Mouse (Mus musculus) liver, embryonic 13.5 days (tissue): Measurements from ENCODE around the gene Rab11fip4. TPM values are rescaled to one million over a fixed set of nuclear protein-coding genes. Genes with fewer than 3 reads are reported as not detected.
A peak's percentile ranks its signal among the peaks of the same experiment; 100 is the strongest.

Experiments
- microRNA counts: library from miRNA; unstranded; fragments of <30 nt; microRNA quantifications from one replicate; lab custom pipeline; 2016
- microRNA-seq: library from miRNA; unstranded; fragments of <30 nt; microRNA quantifications from one replicate; pipeline ENCODE4, GENCODE M21; 2016
- polyA plus RNA-seq: library from polyadenylated mRNA; unstranded; fragments of >200 nt; fragmentation: Nextera tagmentation; extraction: Ambion mirVana; gene quantifications from 2 replicates; pipeline ENCODE4 v1.2.1, GENCODE M21; 2015

The Rab11fip4 gene
- polyA plus RNA-seq, 1 experiment from 2014 or later, result 0.47 TPM

MicroRNA genes within 50 kb of the gene (microRNA counts, 519-probe panel; counts per million panel counts)
- 114 counts per million for microRNA mmu-miR-193 (lab: Ali Mortazavi, UCI)
- 5,270 counts per million, percentile 56 among the panel's probes with 10 or more counts for microRNA mmu-miR-365 (lab: Ali Mortazavi, UCI)

Small RNA genes lying within 50 kb of the gene (microRNA-seq; reads per million reads assigned to microRNA genes)
- gene Mir193a (9.7 reads per million, percentile 21 among the genes with 10 or more reads in this experiment), gene Mir365-2 (1.8 reads per million)

Other genes with a start within 250 kb of the Rab11fip4 start
- gene Omg, start 87.1 kb upstream of the Rab11fip4 start, polyA plus RNA-seq, result not detected in 2 replicates
- gene Evi2b, start 67.5 kb upstream of the Rab11fip4 start, polyA plus RNA-seq, result 4.0 and 6.2 TPM in 2 replicates
- 0.43 and 0.82 TPM in 2 replicates for gene Evi2, start 60.6 kb upstream of the Rab11fip4 start, polyA plus RNA-seq
- 5.0 and 5.8 TPM in 2 replicates for gene Evi2a, start 60.6 kb upstream of the Rab11fip4 start, polyA plus RNA-seq